Mouse (Mus musculus) naive thymus-derived CD4-positive, alpha-beta T cell, adult 2 months (primary cell): ENCODE data around the gene Rtl1.

Source experiments
- DNase-seq: peaks from one replicate; pipeline ENCODE4 v3.0.0-alpha.2; 2011; ENCODE audit warnings: low read depth

Gene Rtl1

GRCm38 (mm10) chr12:109600230-109600629, at the start of gene Rtl1:
Rtl1 (minus strand) TSS chr12:109600330.
- DNase-seq: no peak

GRCm38 (mm10) chr12:109640560-109641167, 40.5 kb upstream of the Rtl1 start:
- DNase-seq: no peak

- DNase-seq: no peak
Observed at GRCm38 (mm10) chr12:109632035-109632434, 31.9 kb upstream of the Rtl1 start.

- no peak for DNase-seq
Observed at GRCm38 (mm10) chr12:109628887-109629286, 28.8 kb upstream of the Rtl1 start.

GRCm38 (mm10) chr12:109626910-109627309, 26.8 kb upstream of the Rtl1 start:
- no peak for DNase-seq

- DNase-seq: no peak
Observed at GRCm38 (mm10) chr12:109620196-109620595, 20.1 kb upstream of the Rtl1 start.

- DNase-seq: no peak
Observed at GRCm38 (mm10) chr12:109617993-109618392, 17.9 kb upstream of the Rtl1 start.

GRCm38 (mm10) chr12:109617126-109617525, 17.0 kb upstream of the Rtl1 start:
- no peak for DNase-seq

GRCm38 (mm10) chr12:109615371-109615770, 15.2 kb upstream of the Rtl1 start:
- no peak for DNase-seq

- DNase-seq: no peak
Observed at GRCm38 (mm10) chr12:109614416-109614815, 14.3 kb upstream of the Rtl1 start.

- DNase-seq: no peak
Observed at GRCm38 (mm10) chr12:109612392-109613385, 12.6 kb upstream of the Rtl1 start.

GRCm38 (mm10) chr12:109608576-109609440, 8.7 kb upstream of the Rtl1 start:
- DNase-seq: peak; percentile 2

- DNase-seq: no peak
Observed at GRCm38 (mm10) chr12:109607953-109608352, 7.8 kb upstream of the Rtl1 start.

GRCm38 (mm10) chr12:109607191-109607590, 7.1 kb upstream of the Rtl1 start:
- DNase-seq: no peak

- DNase-seq: no peak
Observed at GRCm38 (mm10) chr12:109604982-109605721, 5.0 kb upstream of the Rtl1 start.

GRCm38 (mm10) chr12:109598551-109599250, 1.4 kb downstream of the Rtl1 start:
- no peak for DNase-seq

GRCm38 (mm10) chr12:109596726-109597125, 3.4 kb downstream of the Rtl1 start:
- no peak for DNase-seq

GRCm38 (mm10) chr12:109596232-109596631, 3.9 kb downstream of the Rtl1 start:
- no peak for DNase-seq

GRCm38 (mm10) chr12:109595753-109596152, 4.4 kb downstream of the Rtl1 start:
- DNase-seq: no peak

GRCm38 (mm10) chr12:109594961-109595360, 5.2 kb downstream of the Rtl1 start:
- no peak for DNase-seq

GRCm38 (mm10) chr12:109582185-109582584, 17.9 kb downstream of the Rtl1 start:
- no peak for DNase-seq
